Mouse (Mus musculus) MEL (cell line): ENCODE results near the gene Amacr. TPM values are rescaled to one million over a fixed set of nuclear protein-coding genes. Genes with fewer than 3 reads are reported as not detected.

Experiments used
- DNase-seq: peaks from one replicate; pipeline ENCODE4 v3.0.0; 2011; ENCODE audit warnings: low read depth, low spot score
- H3K27ac ChIP-seq: 2 replicates; pipeline ENCODE4 v1.5.1; 2012; ENCODE audit warnings: low read depth, mild to moderate bottlenecking, control low read depth, low read length, moderate library complexity; ENCODE audit not compliant: control insufficient read depth
- H3K27me3 ChIP-seq, 2 experiments: fragments of 150-350 bp in 1 of 2; sonication (generic) in 1 of 2; 2 replicates each; pipeline ENCODE4 v1.6.1; 2012; ENCODE audit warnings: low read length in 2 of 2, mild to moderate bottlenecking in 2 of 2, improper control_type of control experiment in 1 of 2, moderate library complexity in 1 of 2; ENCODE audit not compliant: insufficient read depth in 2 of 2, control insufficient read depth in 1 of 2
- H3K36me3 ChIP-seq, 2 experiments: 2 replicates each; pipeline ENCODE4 v1.6.1; 2012 to 2014; ENCODE audit warnings: low read length in 2 of 2, improper control_type of control experiment in 1 of 2, inconsistent platforms in 1 of 2, mild to moderate bottlenecking in 1 of 2; ENCODE audit not compliant: insufficient read depth in 2 of 2, control insufficient read depth in 1 of 2
- H3K4me1 ChIP-seq, 2 experiments: fragments of 150-350 bp in 1 of 2; sonication (generic) in 1 of 2; 2 replicates each; pipeline ENCODE4 v1.6.1; 2012; ENCODE audit warnings: low read length in 2 of 2, improper control_type of control experiment in 1 of 2, mild to moderate bottlenecking in 1 of 2; ENCODE audit not compliant: insufficient read depth in 2 of 2, control insufficient read depth in 1 of 2
- H3K4me3 ChIP-seq, 2 experiments: fragments of 150-350 bp in 1 of 2; sonication (generic) in 1 of 2; 2 replicates each; pipeline ENCODE4 v1.5.1; 2012; ENCODE audit warnings: low read depth in 2 of 2, low read length in 2 of 2, mild to moderate bottlenecking in 2 of 2, moderate library complexity in 2 of 2, control low read depth in 1 of 2, improper control_type of control experiment in 1 of 2; ENCODE audit not compliant: control insufficient read depth in 1 of 2, insufficient read depth in 1 of 2
- H3K79me2 ChIP-seq: 2 replicates; pipeline ENCODE4 v1.6.1; 2012; ENCODE audit warnings: mild to moderate bottlenecking, low read length, moderate library complexity; ENCODE audit not compliant: control insufficient read depth, poor library complexity, insufficient read depth
- H3K9ac ChIP-seq: 2 replicates; pipeline ENCODE4 v1.6.1; 2012; ENCODE audit warnings: low read depth, mild to moderate bottlenecking, control low read depth, low read length, moderate library complexity; ENCODE audit not compliant: control insufficient read depth, poor library complexity, severe bottlenecking
- H3K9me3 ChIP-seq: fragments of 150-350 bp; sonication (generic); replicated peaks from 2 replicates; pipeline ENCODE4 v1.6.1; 2012; ENCODE audit warnings: mild to moderate bottlenecking, low read length, improper control_type of control experiment, moderate library complexity; ENCODE audit not compliant: insufficient read depth
- ETS1 ChIP-seq: IDR thresholded peaks from 2 replicates; pipeline ENCODE4 v1.6.1; 2012; ENCODE audit warnings: low read depth, mild to moderate bottlenecking, inconsistent platforms, low read length, improper control_type of control experiment, moderate library complexity
- GABPA ChIP-seq: IDR thresholded peaks from 2 replicates; pipeline ENCODE4 v1.6.1; 2012; ENCODE audit warnings: low read depth, mild to moderate bottlenecking, inconsistent platforms, low read length, improper control_type of control experiment, moderate library complexity
- KAT2A ChIP-seq: conservative IDR thresholded peaks from 2 replicates; pipeline ENCODE4 v1.6.1; 2012; ENCODE audit warnings: low read depth, low read length, improper control_type of control experiment, inconsistent platforms
- MAX ChIP-seq: IDR thresholded peaks from 2 replicates; pipeline ENCODE4 v1.6.1; 2011; ENCODE audit warnings: low read length, improper control_type of control experiment
- MEF2A ChIP-seq: IDR thresholded peaks from 2 replicates; pipeline ENCODE4 v1.6.1; 2014; ENCODE audit warnings: low read depth, mild to moderate bottlenecking, inconsistent platforms, low read length, improper control_type of control experiment; ENCODE audit not compliant: poor library complexity, insufficient replicate concordance, severe bottlenecking; ENCODE audit errors: extremely low read depth
- MXI1 ChIP-seq: IDR thresholded peaks from 2 replicates; pipeline ENCODE4 v1.6.1; 2011; ENCODE audit warnings: mild to moderate bottlenecking, low read depth, low read length, improper control_type of control experiment
- MYC ChIP-seq: IDR thresholded peaks from 2 replicates; pipeline ENCODE4 v1.6.1; 2011; ENCODE audit warnings: low read depth, mild to moderate bottlenecking, low read length, improper control_type of control experiment, moderate library complexity
- NELFE ChIP-seq: IDR thresholded peaks from 2 replicates; pipeline ENCODE4 v1.6.1; 2011; ENCODE audit warnings: low read depth, low read length, improper control_type of control experiment
- RAD21 ChIP-seq: IDR thresholded peaks from 2 replicates; pipeline ENCODE4 v1.6.1; 2011; ENCODE audit warnings: mild to moderate bottlenecking, low read depth, low read length, improper control_type of control experiment
- SMC3 ChIP-seq: IDR thresholded peaks from 2 replicates; pipeline ENCODE4 v1.6.1; 2011; ENCODE audit warnings: low read depth, low read length, improper control_type of control experiment
- TBP ChIP-seq: IDR thresholded peaks from 2 replicates; pipeline ENCODE4 v1.8.0; 2011; ENCODE audit warnings: low read depth, low read length, improper control_type of control experiment
- TCF12 ChIP-seq: IDR thresholded peaks from 2 replicates; pipeline ENCODE4 v1.6.1; 2014; ENCODE audit warnings: low read depth, mild to moderate bottlenecking, inconsistent platforms, low read length, improper control_type of control experiment, moderate library complexity
- USF1 ChIP-seq: IDR thresholded peaks from 2 replicates; pipeline ENCODE4 v1.6.1; 2014; ENCODE audit warnings: low read depth, mild to moderate bottlenecking, inconsistent platforms, low read length, improper control_type of control experiment, moderate library complexity
- polyA plus RNA-seq, 2 experiments: library from polyadenylated mRNA; stranded (reverse) in 1 of 2; unstranded in 1 of 2; fragments of >175 nt in 1 of 2; fragments of >200 nt in 1 of 2; gene quantifications; 2 replicates each; pipeline versions ENCODE4 v1.2.1 to v1.2.4; 2012; ENCODE audit warnings: low replicate concordance in 2 of 2, low read depth in 1 of 2; ENCODE audit not compliant: insufficient read length in 2 of 2, insufficient read depth in 1 of 2, missing spikeins in 1 of 2
- total RNA-seq: library from RNA; depleted of rRNA; stranded (reverse); fragments of 300-350 nt; gene quantifications from 2 replicates; pipeline ENCODE4 v1.2.3, GENCODE M21; 2012; rRNA removed

Amacr gene
- total RNA-seq, result not detected in 2 replicates
- not detected for polyA plus RNA-seq

DNA sequence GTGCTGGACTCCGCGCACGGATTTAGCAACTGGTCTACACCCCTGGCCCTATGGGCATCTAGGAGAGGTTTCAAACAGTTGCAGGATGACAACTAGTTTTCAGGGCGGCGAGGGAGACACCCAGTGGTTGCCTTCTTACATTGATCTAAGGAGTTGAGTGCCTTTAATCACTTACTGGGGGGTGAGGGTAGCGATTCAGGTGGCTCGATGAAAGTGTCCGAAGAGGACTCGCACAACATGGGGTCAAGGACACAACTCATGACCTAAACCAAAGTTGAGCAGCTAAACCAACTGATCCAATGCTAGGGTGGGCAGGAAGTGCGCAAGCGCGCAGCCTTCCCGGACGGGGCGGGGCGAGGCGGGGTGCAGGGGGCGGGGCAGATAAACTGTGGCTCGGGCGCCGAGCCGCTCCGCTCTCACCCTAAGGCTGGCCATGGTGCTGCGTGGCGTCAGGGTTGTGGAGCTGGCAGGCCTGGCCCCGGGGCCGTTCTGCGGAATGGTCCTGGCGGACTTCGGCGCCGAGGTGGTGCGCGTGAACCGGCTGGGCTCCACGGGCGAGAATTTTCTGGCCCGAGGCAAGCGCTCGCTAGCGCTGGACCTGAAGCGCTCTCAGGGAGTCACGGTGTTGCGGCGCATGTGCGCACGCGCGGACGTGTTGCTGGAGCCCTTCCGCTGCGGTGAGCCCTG lies at the start of gene Amacr:
Amacr (plus strand) TSS at position 380 of the 687 bp plus-strand sequence.
- H3K36me3 ChIP-seq, result no peaks in the 10 kb centered on the region
- no peak within 1 kb of the TSS for H3K27ac ChIP-seq
- no peak within 1 kb of the TSS for H3K4me3 ChIP-seq
- no peaks in the 10 kb centered on the region for H3K4me1 ChIP-seq
- no peaks in the 10 kb centered on the region for H3K27me3 ChIP-seq
- no peak for DNase-seq
- TF ChIP-seq MAX (no peak), MYC (no peak), USF1 (no peak), NELFE (no peak), GABPA (no peak), MEF2A (no peak), MXI1 (no peak), TCF12 (no peak), ETS1 (no peak), RAD21 (no peak), TBP (no peak)
- H3K9ac ChIP-seq, result no peak within 1 kb of the TSS
- H3K9me3 ChIP-seq, result no peaks in the 10 kb centered on the region
- H3K79me2 ChIP-seq, result no peaks in the 10 kb centered on the region

DNA sequence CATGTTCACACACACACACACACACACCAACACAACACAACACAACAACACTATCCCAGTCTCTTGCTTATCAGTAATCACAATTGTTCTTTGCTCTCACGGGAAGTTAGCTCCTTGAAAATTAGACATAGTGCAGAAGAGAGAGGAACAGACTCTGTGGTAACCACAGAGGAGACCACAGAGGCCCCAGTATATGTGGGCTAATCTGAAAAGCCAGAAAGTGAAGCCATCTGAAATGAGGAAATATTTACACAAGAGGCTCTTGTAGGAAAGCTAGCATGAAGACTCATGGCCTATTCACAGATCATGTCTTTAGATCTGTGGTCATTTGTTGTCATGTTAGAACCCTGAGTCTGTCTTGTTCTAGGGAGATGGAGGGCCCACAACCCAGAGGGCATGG lies 47.6 kb upstream of the Amacr start:
- no peaks in the 10 kb centered on the region for H3K27me3 ChIP-seq
- no peak overlapping the region for H3K4me3 ChIP-seq
- no peak for DNase-seq
- no peak overlapping the region for H3K9ac ChIP-seq
- H3K36me3 ChIP-seq, result no peaks in the 10 kb centered on the region
- TF ChIP-seq KAT2A (no peak), SMC3 (no peak)
- no peaks in the 10 kb centered on the region for H3K79me2 ChIP-seq
- H3K4me1 ChIP-seq, result no peaks in the 10 kb centered on the region
- H3K27ac ChIP-seq, result no peak overlapping the region
- H3K9me3 ChIP-seq, result no peaks in the 10 kb centered on the region
